Mouse (Mus musculus): ENCODE results near the gene Myh9.

Myh9 gene

GRCm38 (mm10) chr15:77775186-77775963 lies 66.6 kb downstream of the Myh9 start:
- in situ Hi-C loops (cut with MboI; ENCODE audit: low pct_unique_long_range_greater_than_20kb in 1 of 2, low sequenced_read_pairs in 2 of 2, unreplicated experiment in 1 of 2) = no loop called here

GRCm38 (mm10) chr15:77774303-77774702 lies 67.7 kb downstream of the Myh9 start:
- in situ Hi-C loops (cut with MboI; ENCODE audit: low pct_unique_long_range_greater_than_20kb in 1 of 2, low sequenced_read_pairs in 2 of 2, unreplicated experiment in 1 of 2) = loop anchor here (5.0 kb wide), 1 partner anchor 143 kb away; no protein-coding TSS in a partner anchor

- in situ Hi-C loops (cut with MboI; ENCODE audit: low pct_unique_long_range_greater_than_20kb in 1 of 2, low sequenced_read_pairs in 2 of 2, unreplicated experiment in 1 of 2) = loop anchor here (5.0 kb wide), 1 partner anchor 144 kb away; no protein-coding TSS in a partner anchor
These were observed 68.7 kb downstream of the Myh9 start for GRCm38 (mm10) chr15:77773099-77773915.

GRCm38 (mm10) chr15:77770942-77771341 lies 71.0 kb downstream of the Myh9 start:
- in situ Hi-C loops (cut with MboI; ENCODE audit: low pct_unique_long_range_greater_than_20kb in 1 of 2, low sequenced_read_pairs in 2 of 2, unreplicated experiment in 1 of 2) = loop anchor here (5.0 kb wide), 1 partner anchor 146 kb away; no protein-coding TSS in a partner anchor

GRCm38 (mm10) chr15:77770341-77770740 lies 71.6 kb downstream of the Myh9 start:
- in situ Hi-C loops (cut with MboI; ENCODE audit: low pct_unique_long_range_greater_than_20kb in 1 of 2, low sequenced_read_pairs in 2 of 2, unreplicated experiment in 1 of 2) = loop anchor here (5.0 kb wide), 1 partner anchor 147 kb away; no protein-coding TSS in a partner anchor

GRCm38 (mm10) chr15:77766981-77767380 lies 75.0 kb downstream of the Myh9 start:
- in situ Hi-C loops (cut with MboI; ENCODE audit: low pct_unique_long_range_greater_than_20kb in 1 of 2, low sequenced_read_pairs in 2 of 2, unreplicated experiment in 1 of 2) = no loop called here

- in situ Hi-C loops (cut with MboI; ENCODE audit: low pct_unique_long_range_greater_than_20kb in 1 of 2, low sequenced_read_pairs in 2 of 2, unreplicated experiment in 1 of 2) = no loop called here
These were observed 76.4 kb downstream of the Myh9 start for GRCm38 (mm10) chr15:77765484-77766093.

- in situ Hi-C loops (cut with MboI; ENCODE audit: low pct_unique_long_range_greater_than_20kb in 1 of 2, low sequenced_read_pairs in 2 of 2, unreplicated experiment in 1 of 2) = no loop called here
These were observed 77.5 kb downstream of the Myh9 start for GRCm38 (mm10) chr15:77764391-77765006.

GRCm38 (mm10) chr15:77763702-77764101 lies 78.3 kb downstream of the Myh9 start:
- in situ Hi-C loops (cut with MboI; ENCODE audit: low pct_unique_long_range_greater_than_20kb in 1 of 2, low sequenced_read_pairs in 2 of 2, unreplicated experiment in 1 of 2) = no loop called here

- in situ Hi-C loops (cut with MboI; ENCODE audit: low pct_unique_long_range_greater_than_20kb in 1 of 2, low sequenced_read_pairs in 2 of 2, unreplicated experiment in 1 of 2) = no loop called here
These were observed 78.9 kb downstream of the Myh9 start for GRCm38 (mm10) chr15:77763050-77763449.

GRCm38 (mm10) chr15:77761561-77762380 lies 80.2 kb downstream of the Myh9 start:
- in situ Hi-C loops (cut with MboI; ENCODE audit: low pct_unique_long_range_greater_than_20kb in 1 of 2, low sequenced_read_pairs in 2 of 2, unreplicated experiment in 1 of 2) = no loop called here

GRCm38 (mm10) chr15:77761083-77761482 lies 80.9 kb downstream of the Myh9 start:
- in situ Hi-C loops (cut with MboI; ENCODE audit: low pct_unique_long_range_greater_than_20kb in 1 of 2, low sequenced_read_pairs in 2 of 2, unreplicated experiment in 1 of 2) = no loop called here

- in situ Hi-C loops (cut with MboI; ENCODE audit: low pct_unique_long_range_greater_than_20kb in 1 of 2, low sequenced_read_pairs in 2 of 2, unreplicated experiment in 1 of 2) = no loop called here
These were observed 81.9 kb downstream of the Myh9 start for GRCm38 (mm10) chr15:77760037-77760436.

GRCm38 (mm10) chr15:77757586-77758226 lies 84.3 kb downstream of the Myh9 start:
- in situ Hi-C loops (cut with MboI; ENCODE audit: low pct_unique_long_range_greater_than_20kb in 1 of 2, low sequenced_read_pairs in 2 of 2, unreplicated experiment in 1 of 2) = no loop called here

GRCm38 (mm10) chr15:77756848-77757247 lies 85.1 kb downstream of the Myh9 start, which contains the start of gene Apol8:
TSS of gene Apol8 (minus strand) at chr15:77757003.
- in situ Hi-C loops (cut with MboI; ENCODE audit: low pct_unique_long_range_greater_than_20kb in 1 of 2, low sequenced_read_pairs in 2 of 2, unreplicated experiment in 1 of 2) = no loop called here

- in situ Hi-C loops (cut with MboI; ENCODE audit: low pct_unique_long_range_greater_than_20kb in 1 of 2, low sequenced_read_pairs in 2 of 2, unreplicated experiment in 1 of 2) = no loop called here
These were observed 85.9 kb downstream of the Myh9 start for GRCm38 (mm10) chr15:77756081-77756480.

GRCm38 (mm10) chr15:77755132-77755531 lies 86.8 kb downstream of the Myh9 start:
- in situ Hi-C loops (cut with MboI; ENCODE audit: low pct_unique_long_range_greater_than_20kb in 1 of 2, low sequenced_read_pairs in 2 of 2, unreplicated experiment in 1 of 2) = no loop called here
